Mouse (Mus musculus) ES-E14 (cell line): ENCODE measurements around the gene Ada. TPM values are rescaled to one million over a fixed set of nuclear protein-coding genes. Genes with fewer than 3 reads are reported as not detected.

Experiments
- DNase-seq: peaks from one replicate; pipeline ENCODE4 v3.0.0-alpha.2; 2013; ENCODE audit warnings: low read depth, low spot score
- H3K27ac ChIP-seq: 2 replicates; pipeline ENCODE4 v1.5.1; 2012; ENCODE audit warnings: low read depth, mild to moderate bottlenecking, low read length, moderate library complexity, mixed read lengths; ENCODE audit not compliant: poor library complexity, insufficient read depth, severe bottlenecking
- H3K36me3 ChIP-seq: 2 replicates; pipeline ENCODE4 v1.6.1; 2012; ENCODE audit warnings: mild to moderate bottlenecking, low read length, moderate library complexity, mixed read lengths; ENCODE audit not compliant: control insufficient read depth, poor library complexity, insufficient read depth, severe bottlenecking
- H3K4me1 ChIP-seq, 2 experiments: fragments of 150-350 bp in 1 of 2; sonication (generic) in 1 of 2; 2 replicates each; pipeline ENCODE4 v1.6.1; 2012; ENCODE audit warnings: low read length in 2 of 2, mild to moderate bottlenecking in 1 of 2, mixed read lengths in 1 of 2; ENCODE audit not compliant: control insufficient read depth in 2 of 2, insufficient read depth in 2 of 2, poor library complexity in 1 of 2
- H3K4me3 ChIP-seq, 2 experiments: fragments of 150-350 bp in 1 of 2; sonication (generic) in 1 of 2; 2 replicates each; pipeline ENCODE4 v1.5.1; 2012; ENCODE audit warnings: low read length in 2 of 2, low read depth in 1 of 2, mild to moderate bottlenecking in 1 of 2, mixed read lengths in 1 of 2; ENCODE audit not compliant: insufficient read depth in 1 of 2, poor library complexity in 1 of 2, severe bottlenecking in 1 of 2
- H3K9ac ChIP-seq: 2 replicates; pipeline ENCODE4 v1.6.1; 2012; ENCODE audit warnings: low read depth, mild to moderate bottlenecking, low read length, mixed read lengths; ENCODE audit not compliant: poor library complexity, insufficient read depth, severe bottlenecking
- H3K9me3 ChIP-seq: fragments of 150-350 bp; sonication (generic); 2 replicates; pipeline ENCODE4 v1.6.1; 2012; ENCODE audit warnings: low read depth, mild to moderate bottlenecking, low read length; ENCODE audit not compliant: control insufficient read depth, insufficient read depth
- CHD2 ChIP-seq: IDR thresholded peaks from 2 replicates; pipeline ENCODE4 v1.6.1; 2014; ENCODE audit warnings: mild to moderate bottlenecking, low read depth, low read length, inconsistent platforms
- HCFC1 ChIP-seq: IDR thresholded peaks from 2 replicates; pipeline ENCODE4 v1.6.1; 2012; ENCODE audit warnings: low read length, inconsistent platforms, borderline replicate concordance; ENCODE audit not compliant: insufficient read depth
- MAFK ChIP-seq: IDR thresholded peaks from 2 replicates; pipeline ENCODE4 v1.6.1; 2014; ENCODE audit warnings: mild to moderate bottlenecking, low read depth, low read length, inconsistent platforms; ENCODE audit not compliant: insufficient read depth
- ZC3H11A ChIP-seq: IDR thresholded peaks from 2 replicates; pipeline ENCODE4 v1.6.1; 2012; ENCODE audit warnings: low read depth, mild to moderate bottlenecking, inconsistent platforms, low read length, borderline replicate concordance
- ZNF384 ChIP-seq: IDR thresholded peaks from 2 replicates; pipeline ENCODE4 v1.6.1; 2012; ENCODE audit warnings: low read depth, low read length, inconsistent platforms
- in situ Hi-C, 2 experiments: fragments of 600-800 bp; cut with MboI; formaldehyde crosslinking; loops; one replicate each; pipeline ENCODE4 v1.15.1; 2025; ENCODE audit warnings: low sequenced_read_pairs in 2 of 2, inconsistent platforms in 1 of 2; ENCODE audit not compliant: unreplicated experiment in 2 of 2
- total RNA-seq: library from RNA; depleted of rRNA; stranded (reverse); fragments of 300-350 nt; gene quantifications from 2 replicates; pipeline ENCODE4 v1.2.3, GENCODE M21; 2012

The Ada gene
- total RNA-seq, 1 experiment = 13.7 TPM

DNA sequence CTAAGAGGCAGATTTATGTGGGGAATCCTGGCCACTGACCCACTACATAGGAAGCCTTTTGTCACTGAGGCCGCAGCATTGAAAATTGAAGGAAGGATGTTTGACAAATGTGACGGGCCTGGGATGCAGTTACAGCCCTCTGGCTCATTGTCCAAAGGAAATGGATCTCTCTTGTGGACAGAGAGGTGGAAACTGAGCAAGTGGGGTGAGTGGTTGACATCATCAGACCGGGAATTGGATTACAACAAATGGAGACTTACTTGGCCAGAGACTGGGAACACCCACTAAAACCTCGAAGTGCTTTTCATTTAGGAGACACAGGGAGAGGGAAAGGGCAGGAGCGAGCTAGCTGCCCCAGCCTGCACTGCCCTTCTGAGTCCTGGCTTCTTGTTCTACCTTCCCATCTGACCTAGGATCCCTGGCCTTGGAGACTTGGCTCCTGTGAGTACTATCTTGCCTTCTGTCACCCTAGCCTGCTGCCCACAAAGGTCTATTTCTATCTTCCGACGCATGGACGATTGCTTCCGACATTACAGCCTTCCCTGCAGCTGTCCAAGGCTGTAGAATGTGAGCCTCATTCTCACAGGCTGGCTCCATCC is 56.2 kb downstream of the Ada start:
- no peaks in the 10 kb centered on the region for H3K9me3 ChIP-seq
- DNase-seq = no peak
- H3K4me1 ChIP-seq = peaks cover 0 to 2% of the 10 kb centered on the region in 2 experiments; a peak in 1 of 4 replicates
- H3K27ac ChIP-seq = no peak overlapping the region
- no peak for TF ChIP-seq ZNF384
- no peak for TF ChIP-seq MAFK
- no peak for TF ChIP-seq ZC3H11A
- TF ChIP-seq CHD2 = no peak
- no peak for TF ChIP-seq HCFC1
- no peak overlapping the region for H3K9ac ChIP-seq
- H3K36me3 ChIP-seq = no peaks in the 10 kb centered on the region
- H3K4me3 ChIP-seq = no peak overlapping the region
- in situ Hi-C loops = no loop called here

- in situ Hi-C loops = no loop called here
- no peak for DNase-seq
- no peak overlapping the region for H3K9ac ChIP-seq
- H3K36me3 ChIP-seq = no peaks in the 10 kb centered on the region
- no peak overlapping the region for H3K27ac ChIP-seq
- H3K9me3 ChIP-seq = no peaks in the 10 kb centered on the region
- TF ChIP-seq ZC3H11A = no peak
- no peak for TF ChIP-seq MAFK
- no peak for TF ChIP-seq CHD2
- no peak for TF ChIP-seq ZNF384
- no peak for TF ChIP-seq HCFC1
- H3K4me1 ChIP-seq = peaks cover 0 to 2% of the 10 kb centered on the region in 2 experiments; a peak in 1 of 4 replicates
- no peak overlapping the region for H3K4me3 ChIP-seq
Measured at GRCm38 (mm10) chr2:163692873-163693612, 57.0 kb downstream of the Ada start.

GRCm38 (mm10) chr2:163691846-163692605 is 58.0 kb downstream of the Ada start:
- Histone ChIP-seq H3K27ac (no peak overlapping the region), H3K36me3 (no peaks in the 10 kb centered on the region)

GRCm38 (mm10) chr2:163690409-163691304 is 59.4 kb downstream of the Ada start:
- TF ChIP-seq CHD2 (no peak), MAFK (no peak), ZC3H11A (no peak), HCFC1 (no peak), ZNF384 (no peak)
- H3K4me3 ChIP-seq = no peak overlapping the region
- no peaks in the 10 kb centered on the region for H3K36me3 ChIP-seq
- in situ Hi-C loops = no loop called here
- no peak for DNase-seq
- no peak overlapping the region for H3K27ac ChIP-seq
- no peak overlapping the region for H3K9ac ChIP-seq
- no peaks in the 10 kb centered on the region; a peak in 1 of 4 replicates for H3K4me1 ChIP-seq
- H3K9me3 ChIP-seq = no peaks in the 10 kb centered on the region

More at GRCm38 (mm10) chr2:163691846-163692605, 58.0 kb downstream of the Ada start:
- Histone ChIP-seq H3K4me1 (no peaks in the 10 kb centered on the region; a peak in 1 of 4 replicates), H3K4me3 (no peak overlapping the region), H3K9ac (no peak overlapping the region), H3K9me3 (no peaks in the 10 kb centered on the region)
- DNase-seq = no peak
- in situ Hi-C loops = no loop called here
- TF ChIP-seq MAFK = no peak
- no peak for TF ChIP-seq ZC3H11A
- no peak for TF ChIP-seq HCFC1
- no peak for TF ChIP-seq ZNF384
